Mouse (Mus musculus) liver, adult 2 months (tissue): ENCODE measurements at regions not wholly inside any gene's neighbourhood (a gene's known extent, or its start where the extent isn't known, plus 50 kb on each side); places are given as distances from the start of the nearest gene placed in this dataset.

ENCODE experiments used
- DNase-seq: peaks from one replicate; pipeline ENCODE4 v3.0.0-alpha.2; 2011; ENCODE audit warnings: low read depth, low spot score; ENCODE audit errors: extremely low read depth
- H3K27ac ChIP-seq: fragments of 200-500 bp; replicated peaks from 2 replicates; pipeline ENCODE4 v1.5.1; 2012; ENCODE audit warnings: low read depth, mild to moderate bottlenecking, control low read depth, inconsistent platforms, low read length; ENCODE audit not compliant: insufficient read depth
- H3K27me3 ChIP-seq: fragments of 200-500 bp; 2 replicates; pipeline ENCODE4 v1.6.1; 2012; ENCODE audit warnings: mild to moderate bottlenecking, moderate library complexity, low read length, inconsistent platforms; ENCODE audit not compliant: control insufficient read depth, insufficient read depth
- H3K36me3 ChIP-seq: fragments of 200-500 bp; 2 replicates; pipeline ENCODE4 v1.6.1; 2012; ENCODE audit warnings: low read length, inconsistent platforms; ENCODE audit not compliant: control insufficient read depth, insufficient read depth
- H3K4me1 ChIP-seq: fragments of 200-500 bp; 2 replicates; pipeline ENCODE4 v1.6.1; 2011; ENCODE audit warnings: low read length; ENCODE audit not compliant: control insufficient read depth, insufficient read depth
- H3K4me3 ChIP-seq: fragments of 200-500 bp; 2 replicates; pipeline ENCODE4 v1.5.1; 2011; ENCODE audit warnings: low read depth, mild to moderate bottlenecking, control low read depth, low read length, moderate library complexity; ENCODE audit not compliant: insufficient read depth
- H3K79me2 ChIP-seq: fragments of 200-500 bp; 2 replicates; pipeline ENCODE4 v1.6.1; 2012; ENCODE audit warnings: inconsistent platforms, mild to moderate bottlenecking, low read length, moderate library complexity; ENCODE audit not compliant: control insufficient read depth, insufficient read depth
- H3K9ac ChIP-seq: fragments of 200-500 bp; 2 replicates; pipeline ENCODE4 v1.6.1; 2012; ENCODE audit warnings: low read depth, mild to moderate bottlenecking, control low read depth, inconsistent platforms, low read length
- CTCF ChIP-seq: fragments of 200-500 bp; IDR thresholded peaks from 2 replicates; pipeline ENCODE4 v1.5.1; 2011; ENCODE audit warnings: low read depth, low read length, control low read depth
- POLR2A ChIP-seq: fragments of 200-500 bp; IDR thresholded peaks from 2 replicates; pipeline ENCODE4 v1.6.1; 2011; ENCODE audit warnings: low read length, control low read depth; ENCODE audit not compliant: insufficient read depth; ENCODE audit errors: extremely low read depth
- WGBS: fragments of 180-500 bp; shearing (Covaris S2); methylation state at CpG from one replicate; pipeline ENCODE4 v1.1.7; 2018; 5-methylcytosine and 5-hydroxymethylcytosine counted together

- Histone ChIP-seq H3K36me3 (no peaks in the 10 kb centered on the region), H3K79me2 (no peaks in the 10 kb centered on the region), H3K4me1 (no peaks in the 10 kb centered on the region), H3K9ac (no peak overlapping the region), H3K27me3 (no peaks in the 10 kb centered on the region), H3K4me3 (no peak overlapping the region), H3K27ac (no peak overlapping the region)
- no peak for TF ChIP-seq POLR2A
- TF ChIP-seq CTCF, result no peak
- DNase-seq, result peak; percentile 9
- 54% methylated on average over 4 of the region's 4 CpGs for WGBS
These were observed 374.3 kb downstream of the Prdm2 start for GRCm38 (mm10) chr4:142838363-142838964.

- Histone ChIP-seq H3K4me1 (no peaks in the 10 kb centered on the region), H3K27ac (no peak overlapping the region), H3K79me2 (no peaks in the 10 kb centered on the region), H3K36me3 (no peaks in the 10 kb centered on the region), H3K9ac (no peak overlapping the region), H3K27me3 (no peaks in the 10 kb centered on the region), H3K4me3 (no peak overlapping the region)
- no peak for DNase-seq
- TF ChIP-seq CTCF (no peak), POLR2A (no peak)
- WGBS, result 53% methylated on average over 4 of the region's 4 CpGs
These were observed 375.2 kb downstream of the Prdm2 start for GRCm38 (mm10) chr4:142837636-142838035.

GRCm38 (mm10) chr4:142829711-142830110, 383.1 kb downstream of the Prdm2 start:
- H3K9ac ChIP-seq, result no peak overlapping the region
- no peaks in the 10 kb centered on the region for H3K79me2 ChIP-seq
- WGBS, result 80% methylated on average over 7 of the region's 7 CpGs
- H3K27me3 ChIP-seq, result no peaks in the 10 kb centered on the region
- TF ChIP-seq CTCF, result no peak
- TF ChIP-seq POLR2A, result no peak
- H3K36me3 ChIP-seq, result no peaks in the 10 kb centered on the region
- no peak for DNase-seq
- no peak overlapping the region for H3K27ac ChIP-seq
- no peak overlapping the region for H3K4me3 ChIP-seq
- no peaks in the 10 kb centered on the region for H3K4me1 ChIP-seq

- H3K9ac ChIP-seq, result no peak overlapping the region
These were observed 383.8 kb downstream of the Prdm2 start for GRCm38 (mm10) chr4:142828969-142829368.

GRCm38 (mm10) chr4:142826250-142826893, 386.4 kb downstream of the Prdm2 start:
- Histone ChIP-seq H3K4me3 (no peak overlapping the region), H3K9ac (no peak overlapping the region), H3K4me1 (no peaks in the 10 kb centered on the region), H3K36me3 (no peaks in the 10 kb centered on the region), H3K79me2 (no peaks in the 10 kb centered on the region), H3K27me3 (no peaks in the 10 kb centered on the region), H3K27ac (no peak overlapping the region)
- WGBS, result 76% methylated on average over 13 of the region's 13 CpGs
- no peak for TF ChIP-seq CTCF
- no peak for TF ChIP-seq POLR2A
- DNase-seq, result no peak

More at GRCm38 (mm10) chr4:142828969-142829368, 383.8 kb downstream of the Prdm2 start:
- Histone ChIP-seq H3K27me3 (no peaks in the 10 kb centered on the region), H3K36me3 (no peaks in the 10 kb centered on the region), H3K27ac (no peak overlapping the region), H3K79me2 (no peaks in the 10 kb centered on the region), H3K4me1 (no peaks in the 10 kb centered on the region), H3K4me3 (no peak overlapping the region)
- TF ChIP-seq CTCF, result no peak
- no peak for TF ChIP-seq POLR2A
- no peak for DNase-seq
- WGBS, result 54% methylated on average over 10 of the region's 10 CpGs

- 71% methylated on average over 5 of the region's 5 CpGs for WGBS
- Histone ChIP-seq H3K79me2 (no peaks in the 10 kb centered on the region), H3K4me3 (no peak overlapping the region), H3K4me1 (no peaks in the 10 kb centered on the region), H3K27me3 (no peaks in the 10 kb centered on the region), H3K36me3 (no peaks in the 10 kb centered on the region), H3K27ac (no peak overlapping the region), H3K9ac (no peak overlapping the region)
- no peak for DNase-seq
- TF ChIP-seq POLR2A (no peak), CTCF (no peak)
These were observed 387.0 kb downstream of the Prdm2 start for GRCm38 (mm10) chr4:142825786-142826185.
